Mouse (Mus musculus) stomach, postnatal 0 days (tissue): Measurements from ENCODE around the gene Csk.

Experiments used
- CTCF ChIP-seq: IDR thresholded peaks from 2 replicates; pipeline ENCODE4 v1.5.1; 2016; ENCODE audit warnings: antibody characterized with exemption, low read depth, mild to moderate bottlenecking, moderate library complexity
- EP300 ChIP-seq: optimal IDR thresholded peaks from 2 replicates; pipeline ENCODE3; 2016; ENCODE audit warnings: antibody characterized with exemption

DNA sequence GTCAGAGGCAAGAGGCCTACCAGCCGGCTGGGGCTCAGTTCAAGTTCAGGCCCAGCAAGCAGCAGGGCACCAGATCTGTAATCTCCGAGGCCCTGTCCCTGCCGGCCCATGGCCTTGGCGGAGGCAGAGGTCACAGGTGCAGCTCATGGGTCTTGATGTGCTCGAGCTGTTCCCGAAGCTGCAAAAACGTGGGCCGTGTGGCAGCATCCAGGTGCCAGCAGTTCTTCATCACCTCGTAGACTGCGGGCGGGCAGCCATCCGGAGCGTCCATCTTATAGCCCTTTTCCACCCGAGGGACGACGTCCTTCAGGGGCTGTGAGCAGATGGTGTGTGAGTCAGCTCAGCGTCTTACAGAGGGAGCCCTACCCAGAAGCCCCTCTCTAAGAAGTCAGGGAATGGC lies 26.2 kb downstream of the Csk start:
- no peak for TF ChIP-seq CTCF
- no peak for TF ChIP-seq EP300
